Mouse (Mus musculus) ovary, adult 18-20 months (tissue): ENCODE results near the gene Gm3005.
"Not testable (repeated sequence)": the region's sequence is repeated elsewhere in the genome, so short reads cannot be mapped to it uniquely, and the experiment has no call there.

Source experiments
- DNase-seq: peaks from one replicate; pipeline ENCODE4 v3.0.0; 2022; ENCODE audit warnings: low spot score, mixed read lengths

Gene Gm3005

DNA sequence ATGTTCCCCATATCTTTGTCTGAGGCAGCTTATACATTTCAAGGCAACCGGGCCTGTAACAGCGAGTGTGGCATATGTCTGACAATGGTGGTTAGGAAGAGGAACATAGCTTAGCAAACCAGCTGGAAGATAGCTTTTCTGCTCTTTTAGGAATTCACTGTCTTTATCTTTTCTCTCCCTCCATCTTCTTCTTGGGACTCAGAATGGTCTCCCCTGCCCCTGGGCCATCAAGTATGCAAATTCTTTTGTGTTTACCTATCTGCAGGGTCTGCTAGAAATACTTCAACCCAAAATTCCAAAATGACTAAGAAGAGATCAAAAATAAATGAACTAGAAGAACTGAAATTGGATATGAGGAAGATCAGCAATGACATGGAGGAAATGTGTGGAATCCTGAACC, at the start of gene Gm3005:
Gm3005 (plus strand) TSS at position 301 of the 400 bp plus-strand sequence.
- not testable (repeated sequence) for DNase-seq

DNA sequence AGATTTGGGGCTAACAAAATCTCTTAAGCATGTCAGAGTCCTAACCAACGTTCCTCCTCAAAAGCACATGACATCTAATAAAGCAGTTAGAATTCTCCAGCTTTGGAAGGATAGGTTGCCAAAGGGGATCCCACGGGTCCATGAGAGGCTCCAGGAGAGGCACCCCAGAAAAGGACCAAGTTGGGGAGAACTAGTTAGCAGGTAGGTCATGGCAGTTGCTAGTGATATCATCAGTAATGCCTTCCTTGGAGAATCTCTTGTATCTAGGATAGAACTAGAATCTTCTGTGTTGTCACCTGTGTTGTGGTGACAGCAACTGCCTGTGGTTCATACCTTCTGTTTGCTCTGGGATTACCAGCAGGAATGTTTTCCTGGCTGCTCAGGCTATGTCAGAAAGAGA, 33.1 kb upstream of the Gm3005 start, which contains the start of gene Gm10413:
Gm10413 (plus strand) TSS at position 301 of the 400 bp plus-strand sequence.
- DNase-seq = not testable (repeated sequence)

DNA sequence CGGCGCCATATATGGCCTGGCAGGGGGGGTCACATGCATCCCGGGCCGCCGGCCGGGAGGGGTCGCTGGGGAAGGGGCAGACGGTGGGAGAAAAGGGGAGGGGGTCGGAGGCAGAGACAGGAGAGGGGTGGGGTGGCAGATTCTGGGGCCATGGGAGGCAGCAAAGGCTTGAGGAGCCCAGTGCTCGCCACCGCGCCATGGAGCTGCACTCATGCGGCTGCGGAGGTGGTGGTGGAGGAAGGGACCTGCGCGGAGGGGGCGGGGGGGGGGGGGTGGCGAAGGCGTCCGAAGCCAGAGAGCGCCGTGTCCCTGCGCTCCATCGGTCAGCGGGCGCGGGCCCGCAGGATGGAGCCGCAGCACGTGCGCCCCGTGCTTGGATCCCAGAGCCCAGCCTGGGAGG, 15.6 kb upstream of the Gm3005 start, which contains the start of gene Gm10409:
Gm10409 (plus strand) TSS at position 301 of the 400 bp plus-strand sequence.
- DNase-seq = not testable (repeated sequence)

DNA sequence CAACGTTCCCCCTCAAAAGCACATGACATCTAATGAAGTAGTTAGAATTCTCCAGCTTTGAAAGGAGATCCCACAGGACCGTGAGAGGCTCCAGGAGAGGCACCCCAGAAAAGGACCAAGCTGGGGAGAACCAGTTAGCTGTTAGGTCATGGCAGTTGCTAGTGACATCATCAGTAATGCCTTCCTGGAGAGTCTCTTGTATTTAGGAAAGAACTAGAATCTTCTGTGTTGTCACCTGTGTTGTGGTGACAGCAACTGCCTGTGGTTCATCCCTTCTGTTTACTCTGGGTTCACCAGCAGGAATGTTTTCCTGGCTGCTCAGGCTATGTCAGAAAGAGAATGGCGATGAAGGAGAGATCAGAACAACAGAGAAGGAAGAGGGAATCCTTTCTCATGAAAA, 21.2 kb downstream of the Gm3005 start, which contains the start of gene Gm10408:
Gm10408 (plus strand) TSS at position 301 of the 400 bp plus-strand sequence.
- not testable (repeated sequence) for DNase-seq

DNA sequence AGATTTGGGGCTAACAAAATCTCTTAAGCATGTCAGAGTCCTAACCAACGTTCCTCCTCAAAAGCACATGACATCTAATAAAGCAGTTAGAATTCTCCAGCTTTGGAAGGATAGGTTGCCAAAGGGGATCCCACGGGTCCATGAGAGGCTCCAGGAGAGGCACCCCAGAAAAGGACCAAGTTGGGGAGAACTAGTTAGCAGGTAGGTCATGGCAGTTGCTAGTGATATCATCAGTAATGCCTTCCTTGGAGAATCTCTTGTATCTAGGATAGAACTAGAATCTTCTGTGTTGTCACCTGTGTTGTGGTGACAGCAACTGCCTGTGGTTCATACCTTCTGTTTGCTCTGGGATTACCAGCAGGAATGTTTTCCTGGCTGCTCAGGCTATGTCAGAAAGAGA, 206.3 kb downstream of the Gm3005 start, which contains the start of gene Gm3012:
Gm3012 (plus strand) TSS at position 301 of the 400 bp plus-strand sequence.
- DNase-seq = not testable (repeated sequence)
